Mouse (Mus musculus) forebrain, postnatal 0 days (tissue): ENCODE data around the gene Mmp28. TPM values are rescaled to one million over a fixed set of nuclear protein-coding genes. Genes with fewer than 3 reads are reported as not detected.
A peak's percentile ranks its signal among the peaks of the same experiment; 100 is the strongest.

ENCODE experiments used
- ATAC-seq: fragments of 200-750 bp; cut with Nextera tagmentation; 2 replicates; pipeline ENCODE4 v1.8.0; 2017; ENCODE audit warnings: mild to moderate bottlenecking, moderate library complexity
- DNase-seq: peaks from one replicate; pipeline ENCODE4 v3.0.0-alpha.2; 2015
- H3K27ac ChIP-seq: fragments of 300-500 bp; sonication (generic); 2 replicates; pipeline ENCODE4 v1.5.1; 2014; ENCODE audit warnings: low read depth, mild to moderate bottlenecking, antibody characterized with exemption, low read length, moderate library complexity, mixed read lengths
- H3K27me3 ChIP-seq: fragments of 300-500 bp; sonication (generic); 2 replicates; pipeline ENCODE4 v1.6.1; 2014; ENCODE audit warnings: mild to moderate bottlenecking, low read length, mixed read lengths; ENCODE audit not compliant: insufficient read depth
- H3K36me3 ChIP-seq: fragments of 300-500 bp; sonication (generic); 2 replicates; pipeline ENCODE4 v1.6.1; 2014; ENCODE audit warnings: mild to moderate bottlenecking, moderate library complexity; ENCODE audit not compliant: insufficient read depth
- H3K4me1 ChIP-seq: fragments of 300-500 bp; sonication (generic); 2 replicates; pipeline ENCODE4 v1.6.1; 2014; ENCODE audit warnings: antibody characterized with exemption; ENCODE audit not compliant: insufficient read depth
- H3K4me2 ChIP-seq: fragments of 300-500 bp; sonication (generic); 2 replicates; pipeline ENCODE4 v1.6.1; 2014; ENCODE audit warnings: low read depth, mild to moderate bottlenecking, moderate library complexity
- H3K4me3 ChIP-seq: fragments of 300-500 bp; sonication (generic); 2 replicates; pipeline ENCODE4 v1.5.1; 2014; ENCODE audit warnings: low read depth, low read length, mixed read lengths
- H3K9ac ChIP-seq: fragments of 300-500 bp; sonication (generic); 2 replicates; pipeline ENCODE4 v1.6.1; 2014; ENCODE audit warnings: mild to moderate bottlenecking
- H3K9me3 ChIP-seq: fragments of 300-500 bp; sonication (generic); 2 replicates; pipeline ENCODE4 v1.6.1; 2016; ENCODE audit warnings: low read length
- CTCF ChIP-seq: sonication (generic); IDR thresholded peaks from 2 replicates; pipeline ENCODE4 v1.5.1; 2016; ENCODE audit warnings: antibody characterized with exemption, control low read depth, low read depth
- WGBS: fragments of 180-500 bp; shearing (Covaris S2); extraction: QIAGEN DNeasy Blood & Tissue Kit; methylation state at CpG from one replicate; pipeline ENCODE4 v1.1.7; 2014; 5-methylcytosine and 5-hydroxymethylcytosine counted together
- polyA plus RNA-seq: library from polyadenylated mRNA; unstranded; fragments of >200 nt; fragmentation: Nextera tagmentation; extraction: Ambion mirVana; gene quantifications from 2 replicates; pipeline ENCODE4 v1.2.1, GENCODE M21; 2015
- total RNA-seq: library from RNA; depleted of rRNA; stranded (reverse); fragments of >200 nt; gene quantifications from 2 replicates; pipeline ENCODE4 v1.2.3, GENCODE M21; 2014; rRNA removed

Mmp28 gene
- total and polyA plus RNA-seq, 2 experiments from 2014 or later, result 1.1 to 5.6 TPM

GRCm38 (mm10) chr11:83397626-83398025, 65.2 kb downstream of the Mmp28 start:
- Histone ChIP-seq H3K4me2 (no peak overlapping the region), H3K4me1 (no peaks in the 10 kb centered on the region), H3K27me3 (no peaks in the 10 kb centered on the region), H3K9ac (no peak overlapping the region), H3K36me3 (peaks cover 36% of the 10 kb centered on the region), H3K9me3 (no peaks in the 10 kb centered on the region), H3K4me3 (no peak overlapping the region), H3K27ac (no peak overlapping the region)
- DNase-seq (no peak), ATAC-seq (no peak)
- TF ChIP-seq CTCF, result no peak
- 89% methylated on average over 7 of the region's 7 CpGs for WGBS

- Histone ChIP-seq H3K36me3 (peaks cover 52% of the 10 kb centered on the region), H3K27me3 (no peaks in the 10 kb centered on the region), H3K27ac (peak overlapping the region; percentile 35; the same call in 1 of the 2 replicates), H3K4me2 (no peak overlapping the region), H3K4me1 (no peaks in the 10 kb centered on the region), H3K9me3 (no peaks in the 10 kb centered on the region), H3K9ac (no peak overlapping the region), H3K4me3 (no peak overlapping the region)
- DNase-seq (peak; percentile 63), ATAC-seq (peak; percentile 94)
- TF ChIP-seq CTCF, result no peak
- 13% methylated on average over 6 of the region's 6 CpGs for WGBS
Measured at GRCm38 (mm10) chr11:83394802-83395439, 68.0 kb downstream of the Mmp28 start.

GRCm38 (mm10) chr11:83393062-83393461, 69.8 kb downstream of the Mmp28 start:
- H3K27ac ChIP-seq, result peak overlapping the region; percentile 22; the same call in 1 of the 2 replicates
- H3K4me3 ChIP-seq, result no peak overlapping the region
- DNase-seq (no peak), ATAC-seq (no peak)
- peaks cover 46% of the 10 kb centered on the region for H3K36me3 ChIP-seq
- H3K4me2 ChIP-seq, result no peak overlapping the region
- no peaks in the 10 kb centered on the region for H3K4me1 ChIP-seq
- 77% methylated on average over 4 of the region's 4 CpGs for WGBS
- H3K9ac ChIP-seq, result no peak overlapping the region
- TF ChIP-seq CTCF, result no peak
- H3K9me3 ChIP-seq, result no peaks in the 10 kb centered on the region
- no peaks in the 10 kb centered on the region for H3K27me3 ChIP-seq

Other genes with a start within 250 kb of the Mmp28 start
- not detected in 2 replicates for gene Slfn14, start 176.3 kb downstream of the Mmp28 start, total RNA-seq
- gene Slfn14, start 176.3 kb downstream of the Mmp28 start, polyA plus RNA-seq, result not detected in 2 replicates
- 200 and 230 TPM in 2 replicates for gene Ap2b1, start 164.0 kb downstream of the Mmp28 start, total RNA-seq
- 76.4 and 110 TPM in 2 replicates for gene Ap2b1, start 164.0 kb downstream of the Mmp28 start, polyA plus RNA-seq
- gene Pex12, start 160.5 kb downstream of the Mmp28 start, total RNA-seq, result 8.8 and 12.8 TPM in 2 replicates
- gene Pex12, start 160.5 kb downstream of the Mmp28 start, polyA plus RNA-seq, result 14.6 and 16.2 TPM in 2 replicates
- gene Rasl10b, start 53.9 kb downstream of the Mmp28 start, total RNA-seq, result 99.0 and 107 TPM in 2 replicates
- gene Rasl10b, start 53.9 kb downstream of the Mmp28 start, polyA plus RNA-seq, result 38.4 and 38.6 TPM in 2 replicates
- 1.2 and 1.3 TPM in 2 replicates for gene Gas2l2, start 33.6 kb downstream of the Mmp28 start, total RNA-seq
- 0.50 and 0.98 TPM in 2 replicates for gene Gas2l2, start 33.6 kb downstream of the Mmp28 start, polyA plus RNA-seq
- 0.24 and 0.77 TPM in 2 replicates for gene 1700020L24Rik, start 25.4 kb downstream of the Mmp28 start, total RNA-seq
- gene 1700020L24Rik, start 25.4 kb downstream of the Mmp28 start, polyA plus RNA-seq, result 0.40 and 0.63 TPM in 2 replicates
- gene Taf15, start 10.0 kb upstream of the Mmp28 start, total RNA-seq, result 16.5 and 27.8 TPM in 2 replicates
- 4.2 and 10.5 TPM in 2 replicates for gene Taf15, start 10.0 kb upstream of the Mmp28 start, polyA plus RNA-seq
- gene Heatr9, start 59.1 kb upstream of the Mmp28 start, total RNA-seq, result not detected in 2 replicates
- gene Heatr9, start 59.1 kb upstream of the Mmp28 start, polyA plus RNA-seq, result not detected in 2 replicates
- gene Ccl5, start 67.4 kb upstream of the Mmp28 start, total RNA-seq, result not detected in 2 replicates
- 0.98 and 1.1 TPM in 2 replicates for gene Ccl5, start 67.4 kb upstream of the Mmp28 start, polyA plus RNA-seq
- gene Ccl9, start 115.6 kb upstream of the Mmp28 start, total RNA-seq, result 1.2 and 1.8 TPM in 2 replicates
- gene Ccl9, start 115.6 kb upstream of the Mmp28 start, polyA plus RNA-seq, result 2.5 and 3.4 TPM in 2 replicates
- gene Ccl6, start 130.0 kb upstream of the Mmp28 start, total RNA-seq, result 0.77 and 5.0 TPM in 2 replicates
- 3.5 and 3.7 TPM in 2 replicates for gene Ccl6, start 130.0 kb upstream of the Mmp28 start, polyA plus RNA-seq
- not detected in 2 replicates for gene Rpl9-ps1, start 182.6 kb upstream of the Mmp28 start, total RNA-seq
- not detected in 2 replicates for gene Rpl9-ps1, start 182.6 kb upstream of the Mmp28 start, polyA plus RNA-seq
- 0.62 and 1.6 TPM in 2 replicates for gene Ccl3, start 186.3 kb upstream of the Mmp28 start, total RNA-seq
- 1.0 and 1.9 TPM in 2 replicates for gene Ccl3, start 186.3 kb upstream of the Mmp28 start, polyA plus RNA-seq
- gene Ccl4, start 199.5 kb upstream of the Mmp28 start, total RNA-seq, result not detected in 2 replicates
- gene Ccl4, start 199.5 kb upstream of the Mmp28 start, polyA plus RNA-seq, result 0.58 and 1.1 TPM in 2 replicates
- gene Wfdc17, start 240.9 kb upstream of the Mmp28 start, total RNA-seq, result not detected in 2 replicates
- gene Wfdc17, start 240.9 kb upstream of the Mmp28 start, polyA plus RNA-seq, result 0.69 TPM in 1 of 2 replicates, not detected in the other
- gene Wfdc18, start 245.9 kb upstream of the Mmp28 start, total RNA-seq, result not detected in 2 replicates
- gene Wfdc18, start 245.9 kb upstream of the Mmp28 start, polyA plus RNA-seq, result 1.2 and 2.4 TPM in 2 replicates